Mouse (Mus musculus) lung, postnatal 0 days (tissue): ENCODE data around the gene Zfp750.

ENCODE experiments used
- CTCF ChIP-seq: IDR thresholded peaks from 2 replicates; pipeline ENCODE4 v1.5.1; 2016; ENCODE audit warnings: antibody characterized with exemption, mild to moderate bottlenecking
- EP300 ChIP-seq: IDR thresholded peaks from 2 replicates; pipeline ENCODE4 v1.6.1; 2016; ENCODE audit warnings: antibody characterized with exemption, mild to moderate bottlenecking, control low read depth

GRCm38 (mm10) chr11:121500595-121500994, 18.5 kb downstream of the Zfp750 start:
- TF ChIP-seq CTCF, result no peak
- no peak for TF ChIP-seq EP300
